Mouse (Mus musculus) kidney, postnatal 14 days (tissue): Measurements from ENCODE around the gene Arhgap10.

Experiments
- DNase-seq: peaks from one replicate; pipeline ENCODE4 v3.0.0; 2022; ENCODE audit warnings: mixed read lengths

The Arhgap10 gene

GRCm38 (mm10) chr8:77383671-77384070 lies 134.1 kb downstream of the Arhgap10 start:
- DNase-seq, result no peak

DNA sequence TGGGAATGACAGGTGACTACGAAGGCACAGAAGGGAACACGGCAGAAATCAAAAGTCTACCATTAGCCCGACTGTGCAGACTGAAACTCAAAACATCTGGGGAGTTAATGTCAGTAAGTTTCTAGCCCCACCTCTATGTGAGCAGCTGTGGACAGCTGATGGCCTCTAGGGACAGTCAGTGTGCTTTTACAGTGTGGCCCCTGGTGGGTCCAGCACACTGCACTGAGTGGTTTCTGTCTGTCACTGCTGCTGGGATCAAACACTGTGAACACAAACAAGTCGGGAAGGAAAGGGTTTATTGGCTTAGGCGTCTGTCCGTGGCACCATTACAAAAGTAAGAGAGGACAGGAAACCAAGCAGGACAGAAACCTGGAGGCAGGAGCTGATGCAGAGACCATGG lies 136.9 kb downstream of the Arhgap10 start:
- no peak for DNase-seq

DNA sequence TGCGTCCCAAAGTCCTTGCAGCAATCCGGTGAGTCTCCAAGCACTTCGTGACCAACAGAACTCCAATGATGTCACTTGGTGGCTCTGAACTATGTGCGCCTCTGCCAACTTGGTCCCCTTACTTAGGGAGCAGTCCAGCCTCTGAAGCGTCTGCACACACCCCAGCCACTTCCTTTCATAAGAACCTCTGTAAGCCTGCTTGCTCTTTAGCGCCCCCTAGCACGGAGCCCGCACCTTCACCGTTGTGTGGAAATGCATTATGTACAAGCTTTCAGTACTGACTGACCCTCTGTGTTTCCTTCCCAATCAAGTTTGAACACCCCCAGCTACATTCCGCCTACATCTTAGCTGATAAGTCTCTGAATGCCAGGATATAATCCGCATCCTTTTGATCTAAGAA lies 138.5 kb downstream of the Arhgap10 start:
- no peak for DNase-seq

GRCm38 (mm10) chr8:77376451-77376853 lies 141.3 kb downstream of the Arhgap10 start:
- DNase-seq, result peak; percentile 37

GRCm38 (mm10) chr8:77375999-77376398 lies 141.8 kb downstream of the Arhgap10 start:
- DNase-seq, result no peak

DNA sequence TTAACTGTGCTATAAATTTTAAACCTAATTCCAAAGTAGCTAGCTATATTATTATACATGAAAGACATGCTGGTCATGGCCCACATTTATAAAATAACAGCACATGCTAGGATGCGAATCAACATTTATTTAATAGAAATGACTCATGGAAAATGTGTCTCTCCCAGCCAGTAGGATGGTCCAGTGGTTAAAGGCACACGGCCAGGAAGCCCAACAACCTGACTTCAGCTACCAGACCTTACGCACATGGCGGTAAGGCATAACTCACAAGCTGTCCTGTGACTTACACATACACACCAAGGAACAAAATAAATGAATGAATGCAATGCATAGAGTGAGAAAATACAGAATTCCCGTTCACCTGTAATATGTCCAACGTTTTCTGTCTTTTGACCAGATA lies 146.7 kb downstream of the Arhgap10 start:
- DNase-seq, result no peak

GRCm38 (mm10) chr8:77370308-77370707 lies 147.4 kb downstream of the Arhgap10 start:
- peak; percentile 52 for DNase-seq

DNA sequence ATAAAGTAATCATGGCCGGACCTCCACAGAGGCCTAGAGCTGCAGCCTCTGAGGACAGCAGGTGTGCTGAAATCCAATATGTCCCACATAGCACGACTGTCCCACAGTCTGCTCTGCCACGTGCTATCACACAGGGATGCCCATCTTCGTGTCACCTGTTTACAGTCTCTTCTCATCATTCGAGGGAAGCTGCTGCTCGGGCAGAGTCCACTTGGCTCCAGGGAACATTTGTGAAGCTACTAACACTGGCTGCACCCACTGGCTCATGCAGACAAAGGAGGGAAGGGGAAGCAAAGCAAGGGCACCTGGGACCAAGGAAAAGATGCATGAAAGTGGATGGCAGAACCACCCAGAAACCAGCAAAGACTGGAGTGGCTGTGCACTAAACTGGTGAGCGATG lies 148.1 kb downstream of the Arhgap10 start:
- peak; percentile 21 for DNase-seq

DNA sequence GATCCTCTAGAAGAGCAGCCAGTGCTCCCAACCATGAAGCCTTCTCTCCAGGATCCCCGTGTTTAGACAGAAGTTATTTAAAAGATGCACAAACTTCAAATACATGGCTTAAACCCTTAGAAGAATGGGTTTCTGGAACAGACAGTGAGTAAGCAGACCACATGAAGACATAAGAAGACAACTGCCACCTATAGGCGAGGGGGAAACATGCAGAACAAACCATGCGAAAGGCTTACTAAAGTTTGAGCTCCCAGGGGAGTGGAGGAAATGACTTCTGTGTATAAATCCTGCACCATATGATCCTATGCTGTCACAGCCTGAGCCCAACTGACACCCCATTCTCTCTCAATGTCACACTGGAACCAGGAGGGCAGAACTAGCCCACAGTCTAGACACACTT lies 150.7 kb downstream of the Arhgap10 start:
- peak; percentile 32 for DNase-seq

GRCm38 (mm10) chr8:77366446-77366845 lies 151.3 kb downstream of the Arhgap10 start:
- DNase-seq, result no peak

DNA sequence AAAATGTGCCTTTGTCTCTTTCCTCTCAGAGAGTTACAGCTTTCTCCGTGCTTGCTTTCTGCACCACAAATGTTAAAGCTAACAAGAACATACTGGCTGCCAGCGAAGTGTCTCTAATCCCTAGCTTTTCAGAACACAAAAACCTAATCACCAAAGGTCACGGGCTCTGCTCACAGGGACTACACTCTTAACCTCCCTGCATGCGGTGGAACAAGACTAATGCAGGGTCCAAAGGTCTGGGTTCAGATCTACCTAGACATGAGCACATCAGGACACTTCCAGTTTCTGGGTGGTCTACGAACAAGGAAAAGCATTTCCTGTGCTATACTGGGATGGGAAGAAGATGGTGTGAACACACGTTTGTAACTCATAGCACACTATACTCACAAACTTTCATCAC lies 151.8 kb downstream of the Arhgap10 start:
- DNase-seq, result no peak

GRCm38 (mm10) chr8:77364472-77364871 lies 153.3 kb downstream of the Arhgap10 start:
- DNase-seq, result no peak

DNA sequence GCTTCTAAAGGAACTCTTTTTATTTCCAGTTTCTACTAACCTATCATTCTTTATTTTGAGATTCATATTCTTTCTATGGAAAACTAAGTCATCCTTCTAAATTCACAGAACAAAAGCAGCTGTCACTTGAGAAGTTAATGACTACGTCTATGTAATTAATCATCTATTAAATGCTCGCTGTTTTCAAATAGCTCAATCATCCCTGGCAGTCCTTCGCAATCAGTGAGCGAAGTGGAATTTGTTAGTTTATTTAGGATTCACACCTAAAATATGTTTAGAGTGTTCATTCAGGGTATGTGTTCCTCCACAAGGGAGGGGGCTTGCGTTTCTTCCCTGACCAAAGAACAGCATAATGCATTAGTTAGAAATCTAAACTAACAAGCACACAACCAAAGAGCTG lies 156.9 kb downstream of the Arhgap10 start:
- DNase-seq, result no peak

- no peak for DNase-seq
These were observed 157.3 kb downstream of the Arhgap10 start for GRCm38 (mm10) chr8:77360423-77360822.

GRCm38 (mm10) chr8:77357126-77357525 lies 160.6 kb downstream of the Arhgap10 start:
- DNase-seq, result no peak

DNA sequence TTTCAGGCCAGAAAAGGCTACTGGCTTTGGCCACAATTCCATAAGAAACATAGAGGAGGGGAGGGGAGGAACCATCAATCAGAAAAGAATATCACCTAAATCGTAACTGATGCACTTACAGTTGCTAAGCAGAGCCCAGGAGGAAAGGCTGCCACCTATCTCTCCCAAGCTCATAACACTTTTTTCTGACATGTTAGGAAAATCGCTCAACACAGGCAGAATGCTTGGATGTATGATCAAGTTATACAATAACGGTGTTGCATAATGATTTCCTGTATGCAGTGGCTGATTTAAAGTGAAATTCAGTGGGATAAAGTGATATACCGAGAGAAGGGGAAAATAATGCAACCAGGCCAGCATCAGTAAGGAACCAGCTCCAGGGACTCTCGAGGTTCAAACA lies 162.4 kb downstream of the Arhgap10 start:
- no peak for DNase-seq

- no peak for DNase-seq
These were observed 163.6 kb downstream of the Arhgap10 start for GRCm38 (mm10) chr8:77354189-77354588.

DNA sequence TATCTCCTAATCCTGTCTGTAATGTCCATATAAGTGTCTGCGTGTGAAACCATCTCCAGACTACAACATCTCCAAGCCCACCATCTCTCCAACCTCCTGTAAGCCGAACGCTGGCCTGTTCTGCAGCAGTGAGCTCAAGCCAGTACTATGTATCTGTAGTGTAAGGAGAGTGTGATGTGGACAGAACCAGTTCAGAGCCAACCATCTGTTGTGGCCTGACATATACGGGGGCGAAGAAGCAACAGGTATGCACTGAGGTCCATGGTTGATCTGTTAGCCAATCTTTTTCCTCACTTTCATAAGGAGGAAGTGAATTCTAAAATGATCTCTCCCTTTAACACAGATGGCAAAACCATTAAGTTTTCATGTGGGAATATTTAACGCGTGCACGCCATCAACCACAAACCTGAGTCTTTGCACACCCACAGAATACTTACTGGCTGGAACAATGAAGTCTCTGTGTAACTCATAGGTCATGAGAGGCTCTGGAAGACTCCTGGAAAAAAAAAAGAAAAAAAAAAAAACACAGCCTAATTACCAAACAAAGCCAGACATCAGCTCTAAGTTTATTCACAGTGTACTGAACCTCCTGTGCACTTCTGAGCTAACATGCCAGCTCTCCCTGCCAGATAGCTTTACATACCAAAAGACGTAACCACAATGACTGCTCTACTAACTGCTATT lies 166.4 kb downstream of the Arhgap10 start:
- no peak for DNase-seq

DNA sequence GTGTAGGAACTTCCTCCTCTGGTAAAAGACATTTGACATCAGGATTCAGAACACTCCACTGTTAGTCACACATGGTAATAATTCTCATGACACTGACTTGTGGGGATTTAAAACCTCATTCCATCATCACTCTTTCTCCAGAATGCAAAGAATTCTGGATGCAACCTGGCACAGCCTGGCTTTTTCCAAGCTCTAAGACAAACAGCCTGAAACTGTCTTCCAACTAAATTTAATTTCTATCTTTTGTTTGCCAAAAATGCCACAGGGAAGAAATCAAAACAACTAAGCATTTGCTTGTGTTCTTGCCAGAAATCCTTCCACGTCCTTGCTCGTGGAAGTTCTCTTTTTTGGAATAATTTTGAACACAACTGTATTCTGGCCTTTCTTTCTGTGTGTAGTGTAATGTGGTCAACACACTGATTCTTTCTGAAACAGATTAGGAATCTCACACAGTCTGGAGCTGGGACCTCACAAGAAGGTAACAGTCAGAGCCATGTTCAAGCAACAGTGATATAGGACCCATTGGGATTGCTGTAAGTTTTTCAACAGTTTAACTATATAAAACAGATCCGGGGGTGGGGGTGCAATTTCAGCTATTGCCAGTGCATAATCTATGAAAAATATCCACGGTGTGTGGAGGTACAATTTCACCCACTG lies 167.5 kb downstream of the Arhgap10 start:
- DNase-seq, result no peak

- peak; percentile 33 for DNase-seq
These were observed 173.8 kb downstream of the Arhgap10 start for GRCm38 (mm10) chr8:77343916-77344315.

GRCm38 (mm10) chr8:77343335-77343734 lies 174.4 kb downstream of the Arhgap10 start:
- no peak for DNase-seq

GRCm38 (mm10) chr8:77342144-77342543 lies 175.6 kb downstream of the Arhgap10 start:
- DNase-seq, result no peak

DNA sequence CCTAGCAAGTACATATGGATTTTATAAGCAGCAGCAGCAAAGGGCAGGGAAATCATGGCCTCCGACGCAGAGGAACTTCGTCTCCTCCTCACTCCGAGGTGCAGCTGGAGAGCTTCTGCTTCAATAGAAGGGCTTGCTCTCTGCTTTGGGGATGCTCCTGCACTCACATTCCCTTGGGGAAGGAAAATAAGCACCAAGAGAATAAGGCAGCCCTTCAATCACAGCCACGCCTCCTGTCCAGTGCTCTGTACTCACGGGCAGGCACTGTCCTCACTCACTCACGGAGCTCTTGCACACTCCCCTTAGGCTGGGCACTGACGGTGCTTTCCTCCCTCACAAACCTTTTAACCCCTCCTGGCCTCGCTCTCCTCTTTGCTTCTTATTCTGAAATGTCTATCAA lies 176.4 kb downstream of the Arhgap10 start:
- no peak for DNase-seq

- DNase-seq, result no peak
These were observed 177.6 kb downstream of the Arhgap10 start for GRCm38 (mm10) chr8:77340046-77340747.
